Mouse (Mus musculus): Measurements from ENCODE around the gene Il17rd.
A peak's percentile ranks its signal among the peaks of the same experiment; 100 is the strongest.

Gene Il17rd

GRCm38 (mm10) chr14:27038783-27039182, at the start of gene Il17rd:
Il17rd (plus strand) TSS chr14:27038941.
- peak; percentile 97 for DNase-seq (ENCODE audit: low read depth, low spot score)

- peak; percentile 21 for DNase-seq (ENCODE audit: low read depth, low spot score)
These were observed 47.1 kb upstream of the Il17rd start for GRCm38 (mm10) chr14:26991622-26992021.

- no peak for DNase-seq (ENCODE audit: low read depth, low spot score)
These were observed 45.3 kb upstream of the Il17rd start for GRCm38 (mm10) chr14:26993427-26993826.

- DNase-seq (ENCODE audit: low read depth, low spot score): peak; percentile 85
These were observed 44.5 kb upstream of the Il17rd start, which contains the start of gene Hesx1 for GRCm38 (mm10) chr14:26994211-26994741. Hesx1 (plus strand) TSS chr14:26994416.

- no peak for DNase-seq (ENCODE audit: low read depth, low spot score)
These were observed 42.5 kb upstream of the Il17rd start for GRCm38 (mm10) chr14:26996257-26996656.

GRCm38 (mm10) chr14:27000386-27000785, 38.4 kb upstream of the Il17rd start:
- peak; percentile 38 for DNase-seq (ENCODE audit: low read depth, low spot score)

GRCm38 (mm10) chr14:27004906-27005305, 33.8 kb upstream of the Il17rd start:
- no peak for DNase-seq (ENCODE audit: low read depth, low spot score)

GRCm38 (mm10) chr14:27005937-27006336, 32.8 kb upstream of the Il17rd start:
- no peak for DNase-seq (ENCODE audit: low read depth, low spot score)

GRCm38 (mm10) chr14:27011561-27011960, 27.2 kb upstream of the Il17rd start:
- peak; percentile 76 for DNase-seq (ENCODE audit: low read depth, low spot score)

- DNase-seq (ENCODE audit: low read depth, low spot score): peak; percentile 40
These were observed 25.1 kb upstream of the Il17rd start for GRCm38 (mm10) chr14:27013658-27014057.

- no peak for DNase-seq (ENCODE audit: low read depth, low spot score)
These were observed 20.8 kb upstream of the Il17rd start for GRCm38 (mm10) chr14:27017936-27018335.

- DNase-seq (ENCODE audit: low read depth, low spot score): no peak
These were observed 18.9 kb upstream of the Il17rd start for GRCm38 (mm10) chr14:27019850-27020249.

- peak; percentile 88 for DNase-seq (ENCODE audit: low read depth, low spot score)
These were observed 15.9 kb upstream of the Il17rd start for GRCm38 (mm10) chr14:27022876-27023275.

GRCm38 (mm10) chr14:27024664-27025063, 14.1 kb upstream of the Il17rd start:
- no peak for DNase-seq (ENCODE audit: low read depth, low spot score)

- DNase-seq (ENCODE audit: low read depth, low spot score): peak; percentile 88
These were observed 9.0 kb upstream of the Il17rd start for GRCm38 (mm10) chr14:27029771-27030173.

- peak; percentile 92 for DNase-seq (ENCODE audit: low read depth, low spot score)
These were observed 7.6 kb upstream of the Il17rd start for GRCm38 (mm10) chr14:27031142-27031541.

- DNase-seq (ENCODE audit: low read depth, low spot score): no peak
These were observed 1.2 kb upstream of the Il17rd start for GRCm38 (mm10) chr14:27037513-27037912.

- DNase-seq (ENCODE audit: low read depth, low spot score): peak; percentile 92
These were observed 824 bp downstream of the Il17rd start for GRCm38 (mm10) chr14:27039281-27040248.

GRCm38 (mm10) chr14:27040451-27040850, 1.7 kb downstream of the Il17rd start:
- no peak for DNase-seq (ENCODE audit: low read depth, low spot score)

GRCm38 (mm10) chr14:27042280-27042983, 3.7 kb downstream of the Il17rd start:
- DNase-seq (ENCODE audit: low read depth, low spot score): no peak

- no peak for DNase-seq (ENCODE audit: low read depth, low spot score)
These were observed 4.7 kb downstream of the Il17rd start for GRCm38 (mm10) chr14:27043416-27043815.

Measured in R1 (cell line).